8 mouse cellular contexts compared by ENCODE assay signal in genomic region chr3:88145411-88145782, GRCm38 (mm10). TPM values are rescaled to one million over a fixed set of nuclear protein-coding genes. Genes with fewer than 3 reads are reported as not detected.
DNase-seq lines count a peak whose midpoint lies in the region; ATAC-seq lines count a peak whose summit lies in the region.

No protein-coding gene starts in this region.

- H3K4me1 ChIP-seq in neural tube, embryonic 11.5 days (ENCODE audit: control insufficient read depth, insufficient read depth, low read length), result peaks cover 50% of the 10 kb centered on the region
- peaks cover 99% of the 10 kb centered on the region for H3K4me1 ChIP-seq in limb, embryonic 10.5 days

- peak overlapping the region; percentile 35; the same call in 1 of the 2 replicates for H3K27ac ChIP-seq in neural tube, embryonic 11.5 days (ENCODE audit: low read depth, low read length)
- H3K27ac ChIP-seq in limb, embryonic 10.5 days, result peak overlapping the region; percentile 94

- no peaks in the 10 kb centered on the region for H3K9me3 ChIP-seq in neural tube, embryonic 11.5 days (ENCODE audit: control insufficient read depth, low read length)
- H3K9me3 ChIP-seq in limb, embryonic 10.5 days (replicated peaks), result no peaks in the 10 kb centered on the region

- 29% methylated on average over 4 of the region's 4 CpGs for WGBS in neural tube, embryonic 11.5 days
- 34% methylated on average over 4 of the region's 4 CpGs for WGBS in limb, embryonic 10.5 days

- no peak overlapping the region for H3K4me3 ChIP-seq in neural tube, embryonic 11.5 days (ENCODE audit: low read depth, low read length)
- H3K4me3 ChIP-seq in limb, embryonic 10.5 days, result peak overlapping the region; percentile 94

- H3K4me2 ChIP-seq in neural tube, embryonic 11.5 days (ENCODE audit: low read depth), result peak overlapping the region; percentile 96

- DNase-seq in neural tube, embryonic 11.5 days (ENCODE audit: low spot score), result no peak
- no peak for DNase-seq in neural tube, embryonic 10.5 days (ENCODE audit: extremely low spot score, low spot score)
- DNase-seq in cerebellum, adult 9-10 months, result peak; percentile 78
- peak; percentile 67 to 72 for DNase-seq in heart, adult 18-20 months
- DNase-seq in limb, embryonic 10.5 days (ENCODE audit: low spot score), result no peak
- DNase-seq in splenic B cell, adult 2 months (ENCODE audit: low read depth, low spot score), result peak; percentile 40
- DNase-seq in ovary, postnatal 10 days (ENCODE audit: low spot score), result no peak
- no peak for DNase-seq in left cerebral cortex, adult 9 months (ENCODE audit: low spot score in 2 of 2)

- no peaks in the 10 kb centered on the region for H3K36me3 ChIP-seq in neural tube, embryonic 11.5 days (ENCODE audit: control insufficient read depth, insufficient read depth, low read length)
- H3K36me3 ChIP-seq in limb, embryonic 10.5 days, result 0 out of 2 replicates have a peak, but pooled peaks cover 3% of the 10 kb centered on the region
- peaks cover 2% of the 10 kb centered on the region for H3K36me3 ChIP-seq in splenic B cell, adult 2 months (ENCODE audit: control insufficient read depth, insufficient read depth, low read length, poor library complexity, severe bottlenecking)

- 0 out of 2 replicates have a peak overlapping the region, but pooled peaks have one; percentile 33 for H3K9ac ChIP-seq in neural tube, embryonic 11.5 days (ENCODE audit: low read length)

- no peak for ATAC-seq in neural tube, embryonic 11.5 days (ENCODE audit: insufficient read depth, low FRiP score, low TSS enrichment)

- peaks cover 2% of the 10 kb centered on the region; the same call in 1 of the 2 replicates for H3K27me3 ChIP-seq in neural tube, embryonic 11.5 days (ENCODE audit: control insufficient read depth, insufficient read depth, low read length)
- no peaks in the 10 kb centered on the region for H3K27me3 ChIP-seq in limb, embryonic 10.5 days (ENCODE audit: low read depth, poor library complexity, severe bottlenecking)
- H3K27me3 ChIP-seq in splenic B cell, adult 2 months (ENCODE audit: control insufficient read depth, insufficient read depth, low read length, poor library complexity, severe bottlenecking), result no peaks in the 10 kb centered on the region

RNA-seq across cellular contexts. Expression of gene Mef2d, which starts 3.2 kb away (rescaled TPM):
- 16.6 and 18.1 TPM in 2 replicates for polyA plus RNA-seq in neural tube, embryonic 11.5 days (2014; fragmentation: Nextera tagmentation; extraction: Ambion mirVana)
- 100 to 1,000 TPM; 120 TPM for total RNA-seq in heart, adult 18-20 months (2021)
- polyA plus RNA-seq in limb, embryonic 10.5 days (2016; fragmentation: Nextera tagmentation; extraction: Ambion mirVana), result 12.3 and 14.0 TPM in 2 replicates

Comparison
In these comparisons a context has a peak if more than half of its experiments do, and no peak if none do; other contexts are left out.
1. DNase-seq: peak in cerebellum, adult 9-10 months (single experiment), heart, adult 18-20 months (2 of 2) and splenic B cell, adult 2 months (single experiment); none in neural tube, embryonic 11.5 days (single experiment), neural tube, embryonic 10.5 days (single experiment), limb, embryonic 10.5 days (single experiment), ovary, postnatal 10 days (single experiment) and left cerebral cortex, adult 9 months (0 of 2).